Mouse (Mus musculus) right cerebral cortex, postnatal 36 days (tissue): ENCODE measurements around the gene Pip4p1.
"Not testable (repeated sequence)": the region's sequence is repeated elsewhere in the genome, so short reads cannot be mapped to it uniquely, and the experiment has no call there.

ENCODE experiments used
- DNase-seq, 2 experiments: peaks; one replicate each; pipeline ENCODE4 v3.0.0; 2022; ENCODE audit warnings: low spot score in 2 of 2, mixed read lengths in 1 of 2

Gene Pip4p1

DNA sequence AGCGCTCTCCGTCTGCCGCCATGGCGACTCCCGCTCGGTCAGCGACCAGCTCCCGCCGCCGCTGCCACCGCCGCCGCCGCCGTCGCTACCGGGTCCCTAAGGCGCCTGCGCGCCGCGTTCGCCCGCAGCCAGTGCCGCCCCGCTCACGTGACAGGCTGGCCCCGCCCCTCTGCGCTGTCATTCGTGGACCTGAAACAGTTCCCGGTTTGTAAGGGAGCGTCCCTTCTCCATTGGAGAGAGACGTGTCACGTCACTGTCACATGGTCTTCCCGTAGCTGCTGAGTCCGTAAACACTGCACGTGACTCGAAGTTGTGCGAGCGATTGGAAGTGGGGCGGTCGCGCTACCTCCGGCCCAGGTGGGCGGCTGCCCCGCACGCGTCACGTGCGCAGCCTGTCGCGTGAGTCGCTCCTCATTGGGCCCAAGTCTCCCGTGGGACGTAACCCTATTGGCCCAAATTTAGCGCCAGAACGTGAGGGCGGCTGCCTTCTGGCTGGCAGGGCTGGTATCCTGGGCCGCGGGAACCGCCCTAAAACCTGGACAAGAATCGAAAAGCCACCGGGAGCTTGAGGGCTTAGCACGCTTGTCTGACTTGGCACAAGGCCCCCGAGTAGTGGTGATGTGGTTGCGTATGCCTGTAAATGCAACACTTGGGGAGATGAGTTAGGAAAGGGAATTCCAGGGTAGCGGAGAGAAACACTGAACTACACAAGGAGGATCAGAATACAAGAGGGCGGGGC lies at the start of gene Pip4p1, which contains the start of gene Pnp:
Gene Pip4p1, minus strand, starts transcription at position 103 of the 739 bp plus-strand sequence.
Gene Pnp, plus strand, starts transcription at position 329 of the 739 bp plus-strand sequence.
- peak; percentile 99 to 100 for DNase-seq

DNA sequence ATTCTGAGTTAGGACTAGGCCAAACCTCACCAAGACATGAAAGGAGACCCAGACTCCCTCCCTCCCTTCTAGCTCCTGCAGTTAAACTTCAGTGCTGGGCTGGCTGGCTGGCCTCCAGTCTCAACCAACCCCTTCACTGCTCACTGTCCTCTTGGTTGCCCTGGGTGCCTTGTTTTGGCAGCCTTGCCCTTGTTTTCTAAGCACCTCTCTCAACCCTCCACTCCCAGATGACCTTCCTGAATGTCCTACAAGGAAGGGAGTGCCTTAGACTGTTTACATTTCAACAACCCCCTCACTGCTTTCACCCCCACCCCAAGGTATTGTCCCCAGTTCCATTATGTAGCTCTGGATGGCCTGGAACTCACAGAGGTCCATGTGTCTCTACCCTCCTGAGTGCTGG lies 49.0 kb upstream of the Pip4p1 start:
- no peak for DNase-seq

DNA sequence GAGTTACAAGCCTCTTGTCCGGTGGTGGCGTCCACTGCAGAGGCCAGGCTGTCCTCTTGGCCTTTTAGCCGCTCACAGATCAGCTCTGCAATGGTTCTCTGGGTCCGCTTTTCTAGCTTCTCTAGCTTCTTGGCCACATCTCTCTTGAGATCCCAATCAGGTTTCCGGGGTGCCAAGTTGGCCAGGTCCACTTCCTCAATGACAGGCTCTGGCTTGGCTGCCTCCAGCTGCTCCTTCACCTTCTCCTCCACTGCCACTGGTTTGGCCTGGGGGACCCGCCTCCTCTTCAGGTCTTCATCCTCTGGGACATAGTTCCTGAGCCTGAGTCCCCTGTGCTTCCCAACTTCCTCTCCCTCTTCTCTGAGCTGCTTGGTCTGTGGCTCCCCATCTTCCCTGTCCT lies 47.8 kb upstream of the Pip4p1 start:
- DNase-seq, result not testable (repeated sequence)

DNA sequence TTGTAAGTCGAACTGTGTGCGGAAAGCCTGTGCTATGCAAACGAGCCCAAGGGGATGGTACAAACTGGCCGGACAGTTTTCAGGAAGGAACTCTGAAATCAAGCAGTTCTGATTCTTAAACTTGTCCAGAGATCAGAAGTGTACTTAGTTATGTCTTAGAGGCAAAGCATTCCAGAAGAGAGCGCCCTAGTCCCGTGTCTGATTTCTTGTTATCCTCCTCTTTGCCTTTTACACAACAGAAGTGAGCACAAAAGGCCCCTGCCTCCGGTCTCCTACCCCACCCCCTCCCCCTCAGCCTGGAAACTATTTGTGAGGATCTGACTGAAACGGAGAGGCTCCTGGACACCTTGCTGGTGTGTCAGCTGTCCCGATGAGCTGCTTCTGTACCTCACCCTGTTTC lies 46.0 kb upstream of the Pip4p1 start:
- DNase-seq, result no peak

DNA sequence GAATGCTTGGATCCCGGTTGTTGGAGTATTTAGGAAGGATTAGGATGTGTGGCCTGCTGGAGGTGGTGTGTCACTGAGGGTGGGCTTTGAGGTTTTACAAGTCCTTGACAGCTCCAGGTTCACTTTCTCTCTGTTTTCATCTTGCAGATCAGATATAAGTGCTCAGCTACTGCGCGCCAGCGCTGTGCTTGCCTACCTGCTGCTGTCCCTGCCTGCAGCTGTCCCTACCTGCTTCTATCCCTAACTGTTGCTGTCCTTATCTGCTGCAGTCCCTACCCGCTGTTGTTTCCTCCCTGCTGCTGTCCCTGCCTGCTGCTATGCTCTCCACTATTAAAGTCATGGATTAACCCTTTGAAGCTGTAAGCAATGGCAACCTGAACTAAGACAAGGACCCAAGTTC lies 44.3 kb upstream of the Pip4p1 start:
- DNase-seq, result no peak

DNA sequence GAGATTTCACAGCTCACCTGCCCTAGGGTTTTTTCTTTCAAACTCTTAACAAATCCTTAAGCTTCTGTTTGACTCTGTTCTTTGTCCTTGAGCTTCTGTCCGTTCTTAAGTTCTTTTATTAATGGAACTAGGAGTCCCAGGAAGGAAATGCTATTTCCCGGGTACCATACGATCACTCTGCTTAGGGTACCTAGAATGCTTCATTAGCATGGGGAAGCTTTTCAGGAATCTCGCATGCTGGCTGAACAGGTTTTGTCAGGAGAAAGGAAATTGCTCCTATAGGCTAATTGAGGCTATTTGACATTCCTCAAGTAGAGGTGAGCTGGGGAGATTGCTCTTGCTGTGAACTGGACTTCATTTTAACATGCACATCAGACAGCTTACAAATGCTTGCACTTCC lies 43.0 kb upstream of the Pip4p1 start:
- DNase-seq, result no peak

DNA sequence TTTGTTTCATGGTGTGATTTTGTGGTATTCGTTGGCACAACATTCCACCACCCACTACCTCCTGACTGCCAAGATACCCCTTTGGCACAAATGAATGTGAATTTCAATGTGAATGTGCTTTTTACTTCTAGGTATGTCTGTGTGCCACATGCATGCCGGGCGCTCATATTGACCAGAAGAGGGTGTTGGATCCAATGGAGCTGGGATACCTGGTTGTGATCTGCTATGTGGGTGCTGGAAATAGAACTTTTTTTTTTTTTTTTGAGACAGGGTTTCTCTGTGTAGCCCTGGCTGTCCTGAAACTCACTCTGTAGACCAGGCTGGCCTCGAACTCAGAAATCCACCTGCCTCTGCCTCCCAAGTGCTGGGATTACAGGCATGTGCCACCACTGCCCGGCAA lies 42.4 kb upstream of the Pip4p1 start:
- not testable (repeated sequence) for DNase-seq

DNA sequence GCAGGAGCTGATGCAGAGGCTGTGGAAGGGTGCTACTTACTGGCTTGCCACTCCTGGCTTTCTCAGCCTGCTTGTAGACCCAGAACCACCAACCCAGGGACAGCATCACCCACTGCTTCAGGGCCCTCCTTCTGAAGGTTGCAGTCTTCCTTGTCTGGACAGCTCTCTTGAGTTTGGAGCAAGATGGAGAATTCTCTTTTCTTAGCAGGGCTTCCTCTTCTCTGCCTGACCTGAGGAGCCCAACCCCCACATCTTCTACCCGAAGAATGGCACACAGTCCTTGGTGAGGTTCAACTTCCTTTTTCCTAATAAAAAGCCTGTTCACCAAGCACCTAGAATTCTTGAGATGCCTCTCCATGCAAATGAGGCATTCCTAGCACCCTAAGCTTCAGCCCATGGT lies 40.2 kb upstream of the Pip4p1 start:
- no peak for DNase-seq

DNA sequence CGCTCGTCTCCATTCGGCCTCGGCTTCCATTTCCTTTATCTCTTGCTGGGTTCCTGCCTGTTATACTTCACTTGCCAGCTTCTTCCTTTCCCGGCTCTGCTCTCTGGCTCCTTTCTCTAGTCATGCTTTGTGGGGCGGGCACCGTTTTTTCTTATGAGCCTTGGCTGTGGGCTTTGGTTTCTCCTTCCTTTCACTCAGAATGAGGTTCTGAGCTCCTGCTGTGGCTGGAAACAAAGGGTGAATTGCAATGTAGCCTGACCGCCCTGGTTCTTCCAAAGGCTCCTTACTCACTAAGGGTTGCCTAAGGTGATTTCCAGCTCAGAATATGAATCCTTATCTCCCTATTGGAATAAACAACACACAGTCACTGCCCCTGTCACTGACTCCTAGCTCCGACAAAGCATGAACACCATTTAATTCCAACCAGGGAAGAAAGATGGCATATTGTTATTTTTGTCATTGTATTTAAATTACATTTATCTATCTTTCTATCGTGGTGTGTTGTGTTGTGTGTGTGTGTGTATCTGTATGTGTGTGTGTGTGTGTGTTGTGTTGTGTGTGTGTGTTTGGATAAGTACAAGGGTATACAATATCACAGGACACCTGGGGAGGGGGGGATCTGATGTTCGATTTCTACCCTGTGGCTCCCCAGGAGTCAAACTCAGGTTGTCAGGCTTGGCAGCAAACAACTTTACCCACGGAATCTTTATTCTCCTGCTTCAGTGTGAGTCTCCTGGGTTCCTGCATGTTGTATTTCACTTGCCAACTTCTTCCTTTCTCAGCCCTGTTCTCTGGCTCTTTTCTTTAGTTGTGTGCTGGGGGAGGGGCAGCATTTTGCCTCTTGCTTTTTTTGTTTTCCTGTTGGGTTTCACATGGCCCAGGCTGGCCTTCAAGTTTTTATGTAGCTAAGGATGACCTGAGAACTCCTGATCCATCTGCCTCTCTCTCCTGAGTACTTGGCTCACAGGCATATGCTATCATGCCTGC lies 39.2 kb upstream of the Pip4p1 start:
- peak; percentile 29 to 39 for DNase-seq

DNA sequence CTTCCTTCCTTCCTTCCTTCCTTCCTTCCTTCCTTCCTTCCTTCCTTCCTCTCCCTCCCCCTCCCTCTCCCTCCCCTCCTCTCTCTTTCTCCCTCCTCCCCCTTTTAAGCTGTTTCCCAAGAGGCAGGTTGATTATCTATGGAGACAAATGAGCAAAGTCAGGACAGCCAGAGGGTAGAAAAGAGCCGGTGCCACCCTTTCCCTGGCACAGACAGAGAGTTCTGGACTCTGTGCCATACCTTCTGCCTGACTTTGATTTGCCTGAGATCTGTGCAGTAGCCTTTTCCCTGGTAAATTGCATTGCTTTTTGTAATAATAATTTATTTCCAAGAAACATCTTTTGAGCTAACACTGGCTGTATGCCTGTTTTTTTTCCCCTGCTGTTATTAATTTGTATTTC lies 38.4 kb upstream of the Pip4p1 start:
- DNase-seq, result no peak

DNA sequence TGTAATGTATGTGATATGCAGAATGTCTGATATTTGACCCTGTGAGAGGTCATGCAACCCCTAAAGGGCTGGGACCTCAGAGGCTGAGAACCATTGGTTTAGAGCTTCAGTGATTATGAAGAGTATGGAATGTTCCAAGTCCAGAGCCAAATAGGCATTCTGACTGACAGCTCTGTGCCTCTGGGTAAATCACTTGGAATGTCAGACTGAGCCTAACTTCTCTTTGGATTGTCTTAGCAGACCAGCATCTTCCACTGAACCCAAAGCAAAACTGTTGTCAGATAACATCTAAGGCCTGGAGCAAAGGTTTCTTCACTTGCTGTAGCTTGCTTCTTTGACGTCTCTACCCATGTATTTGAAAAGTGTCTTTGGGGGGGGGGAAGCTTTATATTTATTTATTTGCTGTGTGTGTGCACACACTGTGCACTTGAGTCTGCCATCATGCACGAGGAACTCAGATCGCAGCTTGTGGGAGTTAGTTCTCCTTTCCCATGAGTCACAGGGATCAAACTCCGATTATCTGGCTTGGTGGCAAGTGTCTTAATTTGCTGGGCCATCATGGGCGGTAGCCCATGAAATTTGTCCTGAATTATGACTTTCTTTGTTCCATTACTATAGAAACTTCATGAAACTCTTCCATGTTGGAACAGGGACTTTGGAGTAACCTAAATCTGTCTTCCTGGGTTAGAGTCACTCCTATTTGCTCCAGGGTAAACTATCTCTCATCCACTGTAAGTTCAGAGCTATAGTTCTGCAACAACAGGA lies 37.7 kb upstream of the Pip4p1 start:
- no peak for DNase-seq

DNA sequence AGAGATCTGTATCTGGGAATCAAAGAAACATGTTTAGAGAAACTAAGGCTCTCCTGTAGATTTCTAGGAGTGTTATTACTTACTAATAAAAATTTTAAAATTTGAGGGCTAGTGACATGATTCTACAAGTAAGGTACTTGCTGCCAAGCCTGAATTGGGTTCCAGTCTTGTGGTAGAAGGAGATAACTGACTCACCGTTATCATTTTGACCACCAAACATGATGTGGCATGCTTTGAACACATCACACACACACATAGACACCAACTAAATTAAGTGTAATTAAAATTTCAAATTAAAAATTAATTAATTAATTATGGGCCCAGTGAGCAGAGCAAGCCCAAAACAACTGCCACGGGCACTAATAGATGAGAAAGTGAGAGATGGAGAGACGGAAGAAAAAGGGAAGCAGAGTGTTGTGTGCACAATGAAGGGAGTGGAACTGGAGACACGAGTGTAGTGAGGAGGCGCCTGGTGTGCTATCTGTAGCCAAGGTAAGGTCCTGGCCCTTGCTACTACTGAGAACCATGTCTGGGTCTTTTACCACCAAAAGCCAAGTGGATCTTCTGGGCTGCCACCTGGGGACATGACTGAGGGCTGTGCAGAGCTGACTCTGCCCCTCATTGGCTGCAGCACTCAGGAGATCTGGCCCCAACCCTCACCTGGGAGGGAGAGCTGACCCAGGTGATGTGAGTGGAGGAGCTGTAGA lies 27.8 kb upstream of the Pip4p1 start:
- not testable (repeated sequence) for DNase-seq

DNA sequence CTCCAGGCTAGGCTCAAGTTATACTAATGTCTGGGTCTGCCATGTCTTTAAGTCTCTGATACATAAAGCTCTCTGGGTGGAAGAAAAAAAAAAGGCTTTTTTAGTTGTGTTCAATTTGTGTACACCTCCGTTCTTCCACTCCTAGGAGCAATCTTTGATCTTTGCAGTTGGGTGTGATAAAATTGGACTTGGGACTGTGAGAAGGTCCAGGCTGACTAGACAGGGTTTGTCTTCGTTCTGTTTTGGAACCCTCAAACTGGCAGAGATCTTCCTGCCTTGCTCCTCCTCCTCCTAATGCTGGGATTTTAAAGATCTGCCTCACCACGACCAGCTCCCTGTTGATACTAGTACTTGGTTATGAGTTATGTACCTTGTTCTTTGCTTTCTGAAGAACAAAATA lies 26.5 kb upstream of the Pip4p1 start:
- DNase-seq, result not testable (repeated sequence)

DNA sequence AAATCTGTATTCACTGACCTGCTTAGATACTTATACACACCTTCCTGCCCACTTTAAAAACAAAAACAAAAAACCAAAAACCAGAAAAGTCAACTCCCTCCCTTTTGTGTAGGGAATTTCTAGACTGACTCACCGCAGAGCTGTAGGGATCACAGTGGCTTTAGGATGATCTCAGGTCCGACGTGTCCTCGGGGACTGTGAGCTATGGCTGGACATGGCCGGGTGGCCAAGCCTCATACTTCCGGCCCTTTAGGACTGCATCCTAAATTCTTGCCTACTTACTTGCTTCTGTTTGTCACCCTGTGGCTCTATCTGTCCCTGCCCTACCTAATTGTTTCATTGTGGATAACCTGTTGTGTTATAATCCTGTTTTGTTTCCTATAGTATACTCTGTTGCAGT lies 26.1 kb upstream of the Pip4p1 start:
- DNase-seq, result not testable (repeated sequence)

DNA sequence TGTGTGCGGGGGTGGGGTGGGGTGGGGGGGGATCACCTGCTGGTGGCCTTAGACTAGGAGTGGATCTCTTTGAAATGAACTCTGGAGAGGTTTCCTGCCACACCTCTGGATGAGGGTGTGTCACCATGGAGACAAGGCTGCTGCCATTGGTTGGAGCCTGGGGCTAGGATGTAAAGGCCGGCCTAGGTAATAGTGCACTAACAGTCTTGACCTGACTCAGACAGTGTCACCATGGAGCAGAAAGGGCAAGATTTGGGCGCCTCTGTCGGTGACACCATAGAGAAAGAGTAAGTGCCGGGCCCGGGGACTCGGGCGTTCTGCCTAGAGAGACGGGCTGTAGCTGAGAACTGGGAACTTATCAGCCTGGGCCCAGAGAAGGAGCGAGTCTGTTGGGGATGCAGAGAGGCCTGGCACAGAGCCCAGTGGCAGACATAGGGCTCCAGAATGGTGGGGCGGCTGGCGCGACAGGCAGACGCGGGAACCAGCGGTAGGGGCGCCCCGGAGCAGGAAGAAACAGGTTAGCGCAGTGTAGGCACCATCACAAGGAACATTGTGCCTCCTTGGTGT lies 25.4 kb upstream of the Pip4p1 start, which contains the start of gene Pnp2:
Gene Pnp2, plus strand, starts transcription at position 51 of the 567 bp plus-strand sequence.
- peak; percentile 14 to 28 for DNase-seq

DNA sequence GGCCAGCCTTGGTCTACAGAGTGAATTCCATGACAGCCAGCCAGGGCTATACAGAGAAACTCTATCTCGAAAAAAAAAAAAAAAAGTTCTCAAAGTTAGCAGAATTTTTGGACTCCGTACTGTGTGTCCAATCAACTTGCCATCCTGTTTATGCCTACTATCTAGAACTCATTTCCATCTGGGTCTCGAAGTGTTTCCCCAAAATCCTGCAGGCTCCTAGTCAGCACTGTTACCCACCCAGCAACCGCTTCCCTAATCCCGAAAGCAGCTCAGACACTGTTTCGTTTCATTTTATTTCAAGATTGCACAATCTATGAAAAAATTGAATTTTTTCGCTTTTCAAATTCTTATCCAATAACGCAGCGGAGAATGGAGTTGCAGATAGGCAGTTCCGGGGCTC lies 24.8 kb upstream of the Pip4p1 start:
- no peak for DNase-seq

DNA sequence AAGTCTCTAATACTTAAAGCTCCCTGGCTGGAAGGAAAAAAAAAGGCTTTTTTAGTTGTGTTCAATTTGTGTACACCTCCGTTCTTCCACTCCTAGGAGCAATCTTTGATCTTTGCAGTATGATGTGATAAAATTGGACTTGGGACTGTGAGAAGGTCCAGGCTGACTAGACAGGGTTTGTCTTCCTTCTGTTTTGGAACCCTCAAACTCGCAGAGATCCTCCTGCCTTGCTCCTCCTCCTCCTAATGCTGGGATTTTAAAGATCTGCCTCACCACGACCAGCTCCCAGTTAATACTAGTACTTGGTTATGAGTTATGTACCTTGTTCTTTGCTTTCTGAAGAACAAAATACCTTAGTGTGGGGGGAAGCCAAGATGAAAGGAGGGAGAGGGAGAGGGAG lies 14.9 kb upstream of the Pip4p1 start:
- DNase-seq, result not testable (repeated sequence)

DNA sequence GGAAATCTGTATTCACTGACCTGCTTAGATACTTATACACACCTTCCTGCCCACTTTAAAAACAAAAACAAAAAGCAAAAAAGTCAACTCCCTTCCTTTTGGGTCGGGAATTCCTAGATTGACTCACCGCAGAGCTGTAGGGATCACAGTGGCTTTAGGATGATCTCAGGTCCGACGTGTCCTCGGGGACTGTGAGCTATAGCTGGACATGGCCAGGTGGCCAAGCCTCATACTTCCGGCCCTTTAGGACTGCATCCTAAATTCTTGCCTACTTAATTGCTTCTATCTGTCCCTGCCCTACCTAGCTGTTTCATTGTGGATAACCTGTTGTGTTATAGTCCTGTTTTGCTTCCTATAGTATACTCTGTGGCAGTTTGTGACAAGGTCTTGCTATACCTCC lies 14.4 kb upstream of the Pip4p1 start:
- DNase-seq, result not testable (repeated sequence)

DNA sequence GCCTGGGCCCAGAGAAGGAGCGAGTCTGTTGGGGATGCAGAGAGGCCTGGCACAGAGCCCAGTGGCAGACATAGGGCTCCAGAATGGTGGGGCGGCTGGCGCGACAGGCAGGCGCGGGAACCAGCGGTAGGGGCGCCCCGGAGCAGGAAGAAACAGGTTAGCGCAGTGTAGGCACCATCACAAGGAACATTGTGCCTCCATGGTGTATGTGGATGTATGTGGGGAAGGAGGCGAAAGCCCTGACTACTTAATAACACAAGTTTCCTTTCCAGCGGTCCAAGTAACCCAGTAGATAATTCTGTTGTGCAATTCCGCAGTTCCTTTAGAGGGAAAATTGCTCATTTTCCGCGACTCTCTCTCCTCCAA lies 14.0 kb upstream of the Pip4p1 start:
- not testable (repeated sequence) for DNase-seq

DNA sequence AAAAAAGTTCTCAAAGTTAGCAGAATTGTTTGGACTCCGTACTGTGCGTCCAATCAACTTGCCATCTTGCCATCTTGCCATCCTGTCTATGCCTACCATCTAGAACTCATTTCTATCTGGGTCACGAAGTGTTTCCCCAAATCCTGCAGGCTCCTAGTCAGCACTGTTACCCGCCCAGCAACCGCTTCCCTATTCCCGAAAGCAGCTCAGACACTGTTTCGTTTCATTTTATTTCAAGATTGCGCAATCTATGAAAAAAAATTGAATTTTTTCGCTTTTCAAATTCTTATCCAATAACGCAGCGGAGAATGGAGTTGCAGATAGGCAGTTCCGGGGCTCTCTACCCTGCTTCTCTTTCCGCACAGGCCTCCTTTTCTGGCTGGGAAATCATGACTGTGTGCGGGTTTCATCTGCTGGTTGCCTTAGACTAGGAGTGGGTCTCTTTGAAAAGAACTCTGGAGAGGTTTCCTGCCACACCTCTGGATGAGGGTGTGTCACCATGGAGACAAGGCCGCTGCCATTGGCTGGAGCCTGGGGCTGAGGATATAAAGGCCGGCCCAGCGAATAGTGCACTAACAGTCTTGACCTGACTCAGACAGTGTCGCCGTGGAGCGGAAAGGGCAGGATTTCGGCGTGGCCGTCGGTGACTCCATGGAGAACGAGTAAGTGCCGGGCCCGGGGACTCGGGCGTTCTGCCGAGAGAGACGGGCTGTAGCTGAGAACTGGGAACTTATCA lies 13.4 kb upstream of the Pip4p1 start, which contains the start of gene Gm49342:
Gene Gm49342, plus strand, starts transcription at position 586 of the 736 bp plus-strand sequence.
- DNase-seq, result peak; percentile 83
